Mouse (Mus musculus) G1E (cell line): ENCODE results near the gene Ldha. TPM values are rescaled to one million over a fixed set of nuclear protein-coding genes. Genes with fewer than 3 reads are reported as not detected.
A peak's percentile ranks its signal among the peaks of the same experiment; 100 is the strongest.

ENCODE experiments used
- ATAC-seq: 2 replicates; pipeline ENCODE4 v1.8.0; 2016; ENCODE audit warnings: mild to moderate bottlenecking; ENCODE audit not compliant: insufficient number of reproducible peaks, poor library complexity, low FRiP score, severe bottlenecking; ENCODE audit errors: extremely low read depth
- DNase-seq: peaks from one replicate; pipeline ENCODE4 v3.0.0; 2012; ENCODE audit warnings: low spot score
- H3K27me3 ChIP-seq: 2 replicates; pipeline ENCODE4 v1.6.1; 2012; ENCODE audit warnings: mild to moderate bottlenecking, low read length, inconsistent platforms; ENCODE audit not compliant: insufficient read depth
- H3K36me3 ChIP-seq: replicated peaks from 2 replicates; pipeline ENCODE3; 2012; ENCODE audit warnings: mild to moderate bottlenecking, inconsistent platforms
- H3K4me1 ChIP-seq: 2 replicates; pipeline ENCODE4 v1.6.1; 2012; ENCODE audit warnings: low read depth, low read length, inconsistent platforms, mixed read lengths; ENCODE audit not compliant: insufficient read depth
- H3K4me3 ChIP-seq: 2 replicates; pipeline ENCODE4 v1.5.1; 2012; ENCODE audit warnings: low read depth, mild to moderate bottlenecking, inconsistent platforms, low read length, moderate library complexity, mixed read lengths
- H3K9me3 ChIP-seq: replicated peaks from 2 replicates; pipeline ENCODE4 v1.6.1; 2012; ENCODE audit warnings: inconsistent platforms
- CTCF ChIP-seq: IDR thresholded peaks from 2 replicates; pipeline ENCODE4 v1.5.1; 2012; ENCODE audit warnings: low read depth, low read length, inconsistent platforms, mixed read lengths
- GATA1 ChIP-seq: IDR thresholded peaks from 2 replicates; pipeline ENCODE4 v1.6.1; 2012; ENCODE audit warnings: borderline replicate concordance, low read length, inconsistent platforms, mixed read lengths
- GATA2 ChIP-seq: IDR thresholded peaks from 2 replicates; pipeline ENCODE4 v1.6.1; 2012; ENCODE audit warnings: low read depth, low read length, inconsistent platforms, borderline replicate concordance
- POLR2AphosphoS5 ChIP-seq: IDR thresholded peaks from 2 replicates; pipeline ENCODE4 v1.6.1; 2012; ENCODE audit warnings: low read depth, low read length, inconsistent platforms; ENCODE audit not compliant: insufficient replicate concordance
- TAL1 ChIP-seq: conservative IDR thresholded peaks from 2 replicates; pipeline ENCODE4 v1.6.1; 2012; ENCODE audit warnings: low read depth, low read length, inconsistent platforms, mixed read lengths
- polyA plus RNA-seq: library from polyadenylated mRNA; stranded (reverse); fragments of >175 nt; gene quantifications from 2 replicates; pipeline ENCODE4 v1.2.3, GENCODE M21; 2012
- total RNA-seq, 2 experiments: library from RNA; stranded (forward) in 1 of 2; stranded (reverse) in 1 of 2; fragments of 200-1000 nt in 1 of 2; fragments of >200 nt in 1 of 2; fragmentation: Nextera tagmentation in 1 of 2; gene quantifications; 2 replicates each; pipeline ENCODE4 v1.2.3; 2014 to 2017

The Ldha gene
- total and polyA plus RNA-seq, 3 experiments, result 1,859 to 2,274 (median 2,225) TPM

GRCm38 (mm10) chr7:46837073-46837472 is 4.2 kb upstream of the Ldha start:
- H3K27me3 ChIP-seq, result peaks cover 23% of the 10 kb centered on the region
- H3K4me1 ChIP-seq, result peaks cover 45% of the 10 kb centered on the region

GRCm38 (mm10) chr7:46838104-46838671 is 3.1 kb upstream of the Ldha start:
- Histone ChIP-seq H3K9me3 (no peaks in the 10 kb centered on the region), H3K4me3 (no peak overlapping the region), H3K27me3 (peaks cover 23% of the 10 kb centered on the region), H3K36me3 (no peaks in the 10 kb centered on the region), H3K4me1 (peaks cover 45% of the 10 kb centered on the region)
- TF ChIP-seq CTCF (no peak), POLR2AphosphoS5 (no peak), GATA2 (no peak), TAL1 (no peak), GATA1 (no peak)
- ATAC-seq (no peak), DNase-seq (no peak)

More at GRCm38 (mm10) chr7:46837073-46837472, 4.2 kb upstream of the Ldha start:
- H3K4me3 ChIP-seq, result no peak overlapping the region
- no peak for ATAC-seq
- no peak for DNase-seq
- no peaks in the 10 kb centered on the region for H3K9me3 ChIP-seq
- no peaks in the 10 kb centered on the region for H3K36me3 ChIP-seq
- TF ChIP-seq CTCF (no peak), TAL1 (no peak)

GRCm38 (mm10) chr7:46838891-46839302 is 2.4 kb upstream of the Ldha start:
- no peak overlapping the region; the same call in 1 of the 2 replicates for H3K4me3 ChIP-seq
- no peak for TF ChIP-seq GATA1
- TF ChIP-seq TAL1, result no peak
- TF ChIP-seq POLR2AphosphoS5, result no peak
- no peak for TF ChIP-seq GATA2
- no peak for TF ChIP-seq CTCF
- H3K4me1 ChIP-seq, result peaks cover 41% of the 10 kb centered on the region
- peaks cover 23% of the 10 kb centered on the region for H3K27me3 ChIP-seq
- ATAC-seq (peak; percentile 24; the same call in 1 of the 2 replicates), DNase-seq (no peak)
- H3K36me3 ChIP-seq, result no peaks in the 10 kb centered on the region
- no peaks in the 10 kb centered on the region for H3K9me3 ChIP-seq

DNA sequence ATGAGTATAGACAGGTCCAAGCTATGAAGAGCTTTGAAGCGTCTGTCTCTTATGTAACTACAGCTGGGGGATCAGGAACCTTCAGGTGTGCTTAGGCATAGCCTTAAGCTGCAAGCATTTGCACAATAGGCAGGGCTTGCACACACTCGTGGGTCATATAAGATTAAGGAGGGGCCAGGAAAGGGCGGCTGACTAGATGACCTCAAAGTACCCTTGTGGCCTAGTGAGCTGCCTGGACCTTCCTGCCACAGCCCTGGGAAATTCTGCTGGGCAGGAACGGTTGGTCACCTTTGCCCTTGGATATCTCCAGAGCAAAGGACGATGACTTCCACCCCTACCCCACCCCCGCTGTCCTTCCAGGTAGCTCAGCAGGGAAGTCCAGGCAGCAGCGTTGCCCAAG is 1.8 kb upstream of the Ldha start:
- TF ChIP-seq CTCF (no peak), GATA1 (no peak), TAL1 (no peak), POLR2AphosphoS5 (no peak), GATA2 (no peak)
- no peak for ATAC-seq
- H3K4me1 ChIP-seq, result peaks cover 46% of the 10 kb centered on the region
- no peak for DNase-seq
- no peak overlapping the region for H3K4me3 ChIP-seq
- H3K9me3 ChIP-seq, result no peaks in the 10 kb centered on the region
- H3K27me3 ChIP-seq, result peaks cover 23% of the 10 kb centered on the region
- no peaks in the 10 kb centered on the region for H3K36me3 ChIP-seq

DNA sequence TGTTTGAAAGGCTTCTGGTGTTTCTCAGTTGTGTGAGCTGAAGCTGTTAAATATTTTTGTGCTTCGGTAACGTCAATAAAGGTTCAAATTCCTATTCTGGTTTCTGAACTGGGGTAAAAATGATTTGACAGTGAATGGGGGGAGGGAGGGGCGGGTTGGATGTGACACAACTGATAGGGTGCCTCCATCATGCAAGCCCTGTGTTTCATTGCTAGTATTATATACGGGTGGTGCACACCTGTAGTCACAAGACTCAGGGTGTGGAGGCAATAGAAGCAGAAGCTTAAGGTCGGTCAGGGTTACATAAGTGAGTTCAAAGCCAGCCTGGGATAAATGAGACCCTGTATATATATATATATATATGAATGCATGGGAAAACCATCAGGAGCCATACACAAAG is 1.4 kb upstream of the Ldha start:
- DNase-seq, result no peak
- H3K4me1 ChIP-seq, result peaks cover 46% of the 10 kb centered on the region
- no peaks in the 10 kb centered on the region for H3K36me3 ChIP-seq
- H3K9me3 ChIP-seq, result no peaks in the 10 kb centered on the region
- no peak overlapping the region for H3K4me3 ChIP-seq
- no peak for ATAC-seq
- TF ChIP-seq CTCF, result no peak
- TF ChIP-seq POLR2AphosphoS5, result no peak
- TF ChIP-seq GATA1, result no peak
- no peak for TF ChIP-seq TAL1
- no peak for TF ChIP-seq GATA2
- peaks cover 23% of the 10 kb centered on the region for H3K27me3 ChIP-seq

GRCm38 (mm10) chr7:46840326-46840725 is 949 bp upstream of the Ldha start:
- no peak for ATAC-seq
- no peak for DNase-seq
- Histone ChIP-seq H3K36me3 (no peaks in the 10 kb centered on the region), H3K4me1 (peaks cover 47% of the 10 kb centered on the region), H3K9me3 (no peaks in the 10 kb centered on the region), H3K27me3 (peaks cover 23% of the 10 kb centered on the region), H3K4me3 (no peak overlapping the region)
- TF ChIP-seq GATA1 (no peak), CTCF (no peak), POLR2AphosphoS5 (no peak), TAL1 (no peak), GATA2 (no peak)

GRCm38 (mm10) chr7:46842278-46842677 is 1.0 kb downstream of the Ldha start:
- Histone ChIP-seq H3K36me3 (peaks cover 14% of the 10 kb centered on the region), H3K4me1 (peaks cover 47% of the 10 kb centered on the region), H3K9me3 (no peaks in the 10 kb centered on the region), H3K4me3 (no peak overlapping the region), H3K27me3 (peaks cover 21% of the 10 kb centered on the region)
- no peak for DNase-seq
- TF ChIP-seq GATA2 (no peak), TAL1 (no peak), POLR2AphosphoS5 (no peak), CTCF (no peak), GATA1 (no peak)
- ATAC-seq, result no peak
